Mouse (Mus musculus) hindbrain, embryonic 10.5 days (tissue): ENCODE data around the gene Teddm2. TPM values are rescaled to one million over a fixed set of nuclear protein-coding genes. Genes with fewer than 3 reads are reported as not detected.

Experiments used
- DNase-seq: peaks from one replicate; pipeline ENCODE4 v3.0.0-alpha.2; 2017; ENCODE audit warnings: low spot score
- H3K27ac ChIP-seq: fragments of 300-500 bp; sonication (generic); 2 replicates; pipeline ENCODE4 v1.5.1; 2016; ENCODE audit warnings: mild to moderate bottlenecking, moderate library complexity
- H3K27me3 ChIP-seq: fragments of 300-500 bp; sonication (generic); 2 replicates; pipeline ENCODE4 v1.6.1; 2016; ENCODE audit warnings: mild to moderate bottlenecking; ENCODE audit not compliant: poor library complexity, insufficient read depth, severe bottlenecking
- H3K36me3 ChIP-seq: fragments of 300-500 bp; sonication (generic); 2 replicates; pipeline ENCODE4 v1.6.1; 2016; ENCODE audit warnings: mild to moderate bottlenecking, moderate library complexity
- H3K4me1 ChIP-seq: fragments of 300-500 bp; sonication (generic); replicated peaks from 2 replicates; pipeline ENCODE4 v1.6.1; 2016; ENCODE audit warnings: mild to moderate bottlenecking
- H3K4me3 ChIP-seq: fragments of 300-500 bp; sonication (generic); 2 replicates; pipeline ENCODE4 v1.5.1; 2016; ENCODE audit warnings: mild to moderate bottlenecking, moderate library complexity
- H3K9me3 ChIP-seq: fragments of 300-500 bp; sonication (generic); 2 replicates; pipeline ENCODE4 v1.6.1; 2016; ENCODE audit warnings: mild to moderate bottlenecking, moderate library complexity
- WGBS: fragments of 180-500 bp; shearing (Covaris S2); methylation state at CpG from one replicate; pipeline ENCODE4 v1.1.7; 2016; 5-methylcytosine and 5-hydroxymethylcytosine counted together
- polyA plus RNA-seq: library from polyadenylated mRNA; unstranded; fragments of >200 nt; fragmentation: Nextera tagmentation; extraction: Ambion mirVana; gene quantifications from 2 replicates; pipeline ENCODE4 v1.2.1, GENCODE M21; 2016

Gene Teddm2
- polyA plus RNA-seq, 1 experiment from 2014 or later = 0.56 TPM

- H3K4me1 ChIP-seq = peaks cover 6% of the 10 kb centered on the region; the same call in 1 of the 2 replicates
- WGBS = 83% methylated on average over 3 of the region's 3 CpGs
Observed at GRCm38 (mm10) chr1:153918521-153919206, 18.6 kb upstream of the Teddm2 start.

GRCm38 (mm10) chr1:153913869-153914268 lies 13.8 kb upstream of the Teddm2 start:
- 89% methylated on average over 3 of the region's 3 CpGs for WGBS
- no peak for DNase-seq
- H3K4me1 ChIP-seq = no peaks in the 10 kb centered on the region
- H3K36me3 ChIP-seq = peaks cover 30% of the 10 kb centered on the region
- no peak overlapping the region for H3K4me3 ChIP-seq
- no peak overlapping the region for H3K27ac ChIP-seq
- H3K9me3 ChIP-seq = no peaks in the 10 kb centered on the region
- no peaks in the 10 kb centered on the region for H3K27me3 ChIP-seq

More at GRCm38 (mm10) chr1:153918521-153919206, 18.6 kb upstream of the Teddm2 start:
- Histone ChIP-seq H3K36me3 (no peaks in the 10 kb centered on the region), H3K27ac (no peak overlapping the region), H3K27me3 (no peaks in the 10 kb centered on the region), H3K9me3 (no peaks in the 10 kb centered on the region), H3K4me3 (no peak overlapping the region)
- no peak for DNase-seq

GRCm38 (mm10) chr1:153911276-153911795 lies 11.3 kb upstream of the Teddm2 start:
- H3K27ac ChIP-seq = no peak overlapping the region
- H3K9me3 ChIP-seq = no peaks in the 10 kb centered on the region
- WGBS = 90% methylated on average over 6 of the region's 6 CpGs
- H3K4me1 ChIP-seq = no peaks in the 10 kb centered on the region
- no peak for DNase-seq
- H3K27me3 ChIP-seq = no peaks in the 10 kb centered on the region
- H3K36me3 ChIP-seq = peaks cover 55% of the 10 kb centered on the region
- no peak overlapping the region for H3K4me3 ChIP-seq

DNA sequence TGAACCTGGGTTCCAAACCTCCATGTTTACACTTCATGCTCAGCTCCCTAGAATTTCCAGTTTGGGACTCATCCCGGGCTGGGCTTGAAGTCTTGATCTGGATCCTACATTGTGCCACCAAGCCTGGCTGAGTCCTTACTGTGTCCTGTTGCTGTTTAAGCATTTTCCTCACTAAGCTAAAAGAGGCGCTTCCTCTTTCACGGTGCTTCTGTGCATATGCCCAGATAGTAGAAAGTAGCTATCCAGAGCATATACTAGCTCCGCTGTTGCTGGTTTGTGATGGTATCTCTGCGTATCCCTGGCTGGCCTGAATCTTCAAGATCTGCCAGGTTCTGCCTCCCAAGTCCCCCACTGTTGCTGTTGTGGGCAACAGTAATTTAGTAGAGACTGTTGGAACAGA lies 10.4 kb upstream of the Teddm2 start:
- H3K36me3 ChIP-seq = peaks cover 64% of the 10 kb centered on the region
- no peaks in the 10 kb centered on the region for H3K9me3 ChIP-seq
- no peak overlapping the region for H3K4me3 ChIP-seq
- H3K4me1 ChIP-seq = no peaks in the 10 kb centered on the region
- H3K27ac ChIP-seq = no peak overlapping the region
- no peak for DNase-seq
- WGBS = 90% methylated on average over 5 of the region's 5 CpGs
- no peaks in the 10 kb centered on the region for H3K27me3 ChIP-seq

DNA sequence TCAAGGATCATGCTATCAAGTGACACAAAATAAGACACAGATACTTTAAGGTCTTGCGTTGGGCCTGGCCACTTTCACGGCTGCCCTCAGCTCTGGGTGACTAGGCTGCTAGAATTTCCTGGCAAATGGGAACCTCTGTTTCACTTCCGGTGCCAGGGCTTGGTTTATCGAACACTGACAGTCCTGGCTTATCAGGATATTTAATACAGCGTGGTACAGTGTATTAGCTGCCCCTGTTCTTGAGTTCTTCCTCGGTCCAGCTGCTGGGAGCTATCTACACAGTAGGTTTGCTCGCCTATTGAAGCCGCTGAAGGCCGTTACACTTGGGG lies 9.9 kb upstream of the Teddm2 start:
- DNase-seq = no peak
- Histone ChIP-seq H3K36me3 (peaks cover 69% of the 10 kb centered on the region), H3K27me3 (no peaks in the 10 kb centered on the region), H3K4me3 (no peak overlapping the region), H3K27ac (no peak overlapping the region), H3K4me1 (no peaks in the 10 kb centered on the region), H3K9me3 (no peaks in the 10 kb centered on the region)
- 95% methylated on average over 9 of the region's 9 CpGs for WGBS

DNA sequence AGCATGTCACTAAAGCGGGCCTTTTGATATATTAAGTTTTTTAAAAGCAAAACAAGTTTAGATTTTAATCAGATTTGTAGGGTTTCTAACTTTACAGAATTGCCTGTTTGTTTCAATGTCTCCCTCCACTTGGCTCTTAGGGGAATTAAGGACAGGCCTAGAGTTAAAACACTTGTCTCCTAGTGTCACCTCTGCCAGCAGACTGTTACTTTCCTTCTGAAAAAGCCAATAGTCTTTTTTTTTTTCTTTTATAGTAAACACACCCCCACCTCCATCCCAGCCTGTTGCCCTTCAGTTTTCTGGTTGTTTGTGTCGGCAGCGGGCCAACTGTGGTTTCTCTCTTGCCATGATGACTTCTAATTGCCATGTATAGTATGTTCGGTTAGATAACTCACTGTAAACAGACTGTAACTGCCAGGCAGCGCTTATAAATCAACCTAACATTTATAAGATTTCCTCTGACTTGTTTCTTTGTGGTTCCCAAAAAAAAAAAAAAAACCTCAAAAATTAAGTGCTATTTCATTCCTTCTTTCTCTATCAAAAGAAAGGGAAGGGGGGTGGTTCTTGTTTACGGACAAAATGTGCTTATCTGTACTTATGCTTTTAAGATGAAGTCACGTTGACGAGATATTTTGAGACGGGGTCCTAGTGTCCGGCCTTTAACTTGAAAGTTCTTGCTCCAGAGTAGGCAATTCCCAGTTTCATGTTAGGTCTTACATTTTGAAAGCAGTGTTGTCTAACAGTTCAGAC lies 9.4 kb upstream of the Teddm2 start:
- DNase-seq = no peak
- Histone ChIP-seq H3K27ac (no peak overlapping the region), H3K9me3 (no peaks in the 10 kb centered on the region), H3K4me1 (no peaks in the 10 kb centered on the region), H3K4me3 (no peak overlapping the region), H3K27me3 (peaks cover 3% of the 10 kb centered on the region), H3K36me3 (peaks cover 75% of the 10 kb centered on the region)
- 94% methylated on average over 10 of the region's 10 CpGs for WGBS

- 94% methylated on average over 4 of the region's 4 CpGs for WGBS
- Histone ChIP-seq H3K27ac (no peak overlapping the region), H3K4me3 (no peak overlapping the region), H3K27me3 (peaks cover 9% of the 10 kb centered on the region), H3K9me3 (no peaks in the 10 kb centered on the region), H3K4me1 (no peaks in the 10 kb centered on the region), H3K36me3 (peaks cover 81% of the 10 kb centered on the region)
- DNase-seq = no peak
Observed at GRCm38 (mm10) chr1:153908741-153909140, 8.7 kb upstream of the Teddm2 start.

DNA sequence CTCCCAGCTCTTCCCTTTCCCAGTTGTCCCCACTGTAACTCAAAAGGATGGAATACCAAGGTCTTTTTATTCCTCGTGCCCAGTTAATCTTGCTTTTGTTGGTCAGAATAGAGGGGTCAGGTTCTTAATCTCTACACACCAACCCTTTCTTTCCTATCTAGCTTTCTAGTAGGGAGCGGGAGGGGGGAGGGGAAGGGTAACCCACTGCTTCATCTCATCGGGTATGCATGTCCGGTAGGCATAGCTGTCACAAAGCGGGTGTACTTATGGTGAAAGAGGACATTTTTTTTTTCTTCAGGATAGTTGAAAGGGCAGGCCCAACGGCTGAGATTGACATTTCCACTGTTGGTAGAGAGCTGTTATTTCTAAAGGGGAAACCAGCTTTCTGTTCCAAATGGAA lies 8.2 kb upstream of the Teddm2 start:
- WGBS = 86% methylated on average over 6 of the region's 6 CpGs
- peaks cover 11% of the 10 kb centered on the region for H3K27me3 ChIP-seq
- no peak overlapping the region for H3K27ac ChIP-seq
- no peak for DNase-seq
- H3K4me1 ChIP-seq = peaks cover 3% of the 10 kb centered on the region
- no peak overlapping the region for H3K4me3 ChIP-seq
- peaks cover 87% of the 10 kb centered on the region for H3K36me3 ChIP-seq
- H3K9me3 ChIP-seq = no peaks in the 10 kb centered on the region

GRCm38 (mm10) chr1:153905884-153906283 lies 5.9 kb upstream of the Teddm2 start:
- Histone ChIP-seq H3K27ac (no peak overlapping the region), H3K27me3 (peaks cover 11% of the 10 kb centered on the region), H3K9me3 (no peaks in the 10 kb centered on the region), H3K36me3 (peaks cover 84% of the 10 kb centered on the region), H3K4me3 (no peak overlapping the region), H3K4me1 (peaks cover 26% of the 10 kb centered on the region)
- no peak for DNase-seq
- 91% methylated on average over 3 of the region's 3 CpGs for WGBS

DNA sequence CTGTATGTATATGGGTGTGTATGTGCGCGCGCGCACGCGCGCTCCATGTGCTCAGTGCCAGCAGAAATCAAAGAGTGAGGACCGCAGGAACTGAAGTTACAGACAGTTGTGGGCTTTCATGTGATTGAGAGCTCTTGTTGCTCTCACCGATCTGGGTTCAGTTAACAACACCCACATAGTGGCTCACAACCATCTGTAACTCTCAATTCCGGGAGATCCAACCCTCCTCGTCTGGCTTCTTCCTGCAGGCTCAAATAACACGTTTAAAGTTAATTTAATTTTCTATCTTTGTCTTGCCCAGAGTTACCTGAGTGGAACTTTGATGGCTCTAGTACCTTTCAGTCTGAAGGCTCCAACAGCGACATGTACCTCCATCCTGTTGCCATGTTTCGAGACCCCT lies 4.2 kb upstream of the Teddm2 start:
- no peaks in the 10 kb centered on the region for H3K9me3 ChIP-seq
- peaks cover 68% of the 10 kb centered on the region for H3K36me3 ChIP-seq
- H3K4me1 ChIP-seq = peaks cover 30% of the 10 kb centered on the region
- no peak overlapping the region for H3K4me3 ChIP-seq
- no peak overlapping the region for H3K27ac ChIP-seq
- WGBS = 96% methylated on average over 14 of the region's 14 CpGs
- DNase-seq = no peak
- H3K27me3 ChIP-seq = peaks cover 11% of the 10 kb centered on the region

DNA sequence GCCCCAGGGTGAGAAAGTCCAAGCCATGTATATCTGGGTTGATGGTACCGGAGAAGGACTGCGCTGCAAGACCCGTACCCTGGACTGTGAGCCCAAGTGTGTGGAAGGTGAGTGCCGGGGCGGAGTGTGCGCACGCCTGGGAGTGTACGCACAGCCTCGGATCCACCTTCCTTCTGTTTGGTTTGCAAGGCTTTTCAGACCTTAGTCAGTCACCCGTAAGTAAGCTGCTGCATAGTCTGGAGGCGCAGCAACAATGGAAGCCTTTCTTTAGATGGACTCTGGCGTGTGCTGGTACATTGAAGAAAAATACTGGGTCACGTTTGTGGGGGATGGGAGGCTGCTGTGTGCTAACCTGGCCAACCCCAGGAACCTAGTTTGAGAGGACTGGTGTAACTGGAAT lies 3.0 kb upstream of the Teddm2 start:
- H3K4me3 ChIP-seq = peak overlapping the region; percentile 13; the same call in 1 of the 2 replicates
- peaks cover 40% of the 10 kb centered on the region for H3K4me1 ChIP-seq
- H3K27me3 ChIP-seq = peaks cover 11% of the 10 kb centered on the region
- peaks cover 56% of the 10 kb centered on the region for H3K36me3 ChIP-seq
- peak; percentile 40 for DNase-seq
- WGBS = 64% methylated on average over 13 of the region's 13 CpGs
- H3K27ac ChIP-seq = no peak overlapping the region
- H3K9me3 ChIP-seq = no peaks in the 10 kb centered on the region

- 3% methylated on average over 25 of the region's 25 CpGs for WGBS
Observed at GRCm38 (mm10) chr1:153900860-153901730, 1.1 kb upstream of the Teddm2 start.

More at GRCm38 (mm10) chr1:153900860-153901730, 1.1 kb upstream of the Teddm2 start:
- Histone ChIP-seq H3K4me3 (peak overlapping the region; percentile 92), H3K27me3 (peaks cover 16% of the 10 kb centered on the region), H3K27ac (peak overlapping the region; percentile 98), H3K4me1 (peaks cover 40% of the 10 kb centered on the region), H3K36me3 (peaks cover 37% of the 10 kb centered on the region), H3K9me3 (no peaks in the 10 kb centered on the region)
- DNase-seq = peak; percentile 55
